Mouse (Mus musculus) gastrocnemius, adult 2 months (tissue): ENCODE measurements at regions not wholly inside any gene's neighbourhood (a gene's known extent, or its start where the extent isn't known, plus 50 kb on each side); places are given as distances from the start of the nearest gene placed in this dataset.
A peak's percentile ranks its signal among the peaks of the same experiment; 100 is the strongest.

Experiments
- DNase-seq: peaks from one replicate; pipeline ENCODE4 v3.0.0; 2022
- H3K27ac ChIP-seq: fragments of 200-600 bp; 2 replicates; pipeline ENCODE4 v1.8.1; 2022; ENCODE audit warnings: mild to moderate bottlenecking
- H3K4me3 ChIP-seq: fragments of 200-600 bp; 2 replicates; pipeline ENCODE4 v1.8.1; 2022; ENCODE audit warnings: mild to moderate bottlenecking, moderate library complexity
- CTCF ChIP-seq: fragments of 200-600 bp; IDR thresholded peaks from 2 replicates; pipeline ENCODE4 v1.8.1; 2022; ENCODE audit warnings: antibody characterized with exemption, mild to moderate bottlenecking, moderate library complexity
- intact Hi-C: fragments of 180-260 bp; cut with DNase I; formaldehyde crosslinking; loops from one replicate; pipeline ENCODE4 v1.15.1; 2025

DNA sequence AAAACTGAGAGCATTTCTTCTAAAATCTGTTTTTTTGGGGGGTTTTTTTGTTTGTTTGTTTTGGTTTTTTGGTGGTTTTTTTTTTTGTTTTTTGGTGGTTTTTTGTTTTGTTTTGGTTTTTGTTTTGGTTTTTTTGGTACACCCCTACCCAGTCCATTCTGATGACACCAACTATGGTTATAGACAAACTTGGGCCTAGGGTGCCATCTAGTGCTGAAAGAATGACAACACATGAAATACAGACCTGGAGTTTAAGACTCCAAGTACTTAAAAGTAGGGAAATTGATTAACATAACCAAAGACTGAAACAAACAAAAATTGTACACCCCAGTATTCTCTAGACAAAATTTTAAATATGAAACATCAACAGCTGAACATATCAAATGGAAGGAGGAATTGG lies 76.0 kb upstream of the Ano5 start:
- TF ChIP-seq CTCF, result peak; percentile 65
- Histone ChIP-seq H3K27ac (no peak overlapping the region), H3K4me3 (no peak overlapping the region)
- intact Hi-C loops, result loop anchor here (10.0 kb wide), 1 partner anchor 1480 kb away; no protein-coding TSS in a partner anchor
- no peak for DNase-seq

DNA sequence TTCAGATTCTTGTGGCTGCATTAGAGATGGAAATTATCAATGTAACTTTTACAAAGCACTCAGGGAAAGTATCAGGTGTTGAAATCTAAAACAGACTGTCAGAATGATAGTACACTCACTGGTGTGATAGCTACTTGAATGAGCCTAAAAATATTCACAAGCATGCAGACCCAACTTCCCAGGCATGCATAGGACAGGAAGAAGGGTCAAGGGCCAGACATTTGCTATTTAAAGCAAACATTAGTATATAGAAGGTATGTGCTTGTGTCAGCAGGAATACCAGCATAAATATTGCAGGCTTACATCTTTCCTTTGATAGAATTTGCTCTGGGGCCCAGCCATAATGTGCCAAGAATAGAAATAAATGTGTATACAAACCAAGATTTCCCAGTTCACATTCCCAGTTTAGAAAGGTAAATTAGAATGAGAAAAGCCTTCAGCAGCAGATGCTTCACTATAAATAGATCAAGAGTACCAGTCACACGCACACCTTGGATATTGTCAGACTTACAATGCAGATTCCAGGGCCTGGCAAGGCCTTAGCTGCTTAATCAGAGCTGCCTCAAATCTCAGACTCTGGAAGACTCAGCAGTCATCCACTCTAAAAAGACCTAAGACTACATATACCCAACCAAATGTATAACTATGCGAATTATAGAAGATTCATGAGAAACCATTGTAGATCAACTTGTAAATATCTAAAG lies 55.7 kb upstream of the Ano5 start:
- Histone ChIP-seq H3K4me3 (no peak overlapping the region), H3K27ac (no peak overlapping the region)
- no peak for TF ChIP-seq CTCF
- DNase-seq, result no peak
- intact Hi-C loops, result no loop called here

DNA sequence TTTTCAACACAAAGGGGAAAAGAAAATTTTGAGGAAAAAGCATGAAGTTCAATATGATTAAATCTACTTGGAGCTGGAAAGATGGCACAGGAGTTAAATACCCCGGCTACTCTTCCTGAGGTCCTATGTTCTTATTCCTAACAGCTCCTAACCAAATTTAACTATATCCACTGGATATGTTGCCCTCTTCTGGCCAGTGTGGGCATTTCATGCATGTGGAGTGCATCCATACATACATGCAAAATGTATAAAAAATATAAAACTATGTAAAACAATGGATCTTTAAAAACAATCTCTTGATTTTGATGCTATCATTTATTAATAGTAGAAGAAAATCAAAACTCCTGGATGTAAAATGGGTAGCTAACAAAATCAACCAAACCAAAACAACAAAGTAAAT lies 52.1 kb upstream of the Ano5 start:
- DNase-seq, result no peak
- Histone ChIP-seq H3K27ac (no peak overlapping the region), H3K4me3 (no peak overlapping the region)
- peak; percentile 21; the same call in 1 of the 2 replicates for TF ChIP-seq CTCF
- intact Hi-C loops, result no loop called here
